Mouse (Mus musculus): ENCODE measurements around the gene Ccdc61.

DNA sequence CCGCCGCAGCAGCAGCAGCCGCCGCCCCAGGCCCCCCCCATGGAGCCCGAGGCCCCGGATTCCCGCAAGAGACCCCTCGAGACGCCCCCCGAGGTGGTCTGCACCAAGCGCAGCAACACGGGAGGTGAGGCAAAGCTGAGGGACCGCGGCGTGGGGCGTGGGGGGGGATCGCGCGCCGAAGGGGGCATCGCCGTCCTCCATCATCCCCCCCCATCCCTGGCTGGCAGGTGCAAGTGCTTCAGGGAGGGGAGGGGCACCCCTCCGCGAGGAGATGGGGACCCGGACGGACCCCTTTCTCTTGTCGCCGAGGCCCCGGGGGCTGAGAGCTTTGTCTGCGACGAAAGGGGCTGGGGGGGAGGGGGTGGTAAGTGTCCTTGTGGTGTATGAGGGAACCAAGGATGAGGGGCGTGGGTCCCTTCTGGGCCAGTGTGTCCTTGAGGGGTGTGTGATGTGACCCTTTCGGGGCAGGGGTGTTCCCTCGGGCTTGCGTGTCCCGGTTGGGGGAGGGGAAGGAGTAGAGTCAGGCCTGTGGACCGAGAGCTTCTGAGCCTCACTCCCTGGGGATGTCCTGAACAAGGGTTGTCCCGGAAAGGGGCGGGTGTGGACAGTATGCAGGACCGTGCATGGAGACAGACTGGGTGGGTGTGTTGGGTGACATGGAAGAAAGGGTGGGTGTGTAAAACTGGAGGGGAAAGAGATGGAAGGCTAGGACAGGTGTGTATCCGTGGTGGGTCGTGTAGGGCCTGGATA is 16.0 kb upstream of the Ccdc61 start:
- TF ChIP-seq POLR2A (IDR thresholded peaks at IDR 0.05; ENCODE audit: borderline replicate concordance, control insufficient read depth, low read depth, low read length) (no peak), CTCF (IDR thresholded peaks at IDR 0.05; ENCODE audit: control insufficient read depth, insufficient read depth, low read length) (no peak)

All from bone marrow, adult 2 months (tissue).